Mouse (Mus musculus) forebrain, embryonic 15.5 days (tissue): ENCODE results near the gene Ap2a2. TPM values are rescaled to one million over a fixed set of nuclear protein-coding genes. Genes with fewer than 3 reads are reported as not detected.
A peak's percentile ranks its signal among the peaks of the same experiment; 100 is the strongest.
"Not testable (repeated sequence)": the region's sequence is repeated elsewhere in the genome, so short reads cannot be mapped to it uniquely, and the experiment has no call there.

Source experiments
- ATAC-seq: fragments of 200-750 bp; cut with Nextera tagmentation; replicated peaks from 2 replicates; pipeline ENCODE4 v1.8.0; 2017; ENCODE audit warnings: mild to moderate bottlenecking, moderate TSS enrichment, moderate library complexity
- H3K27ac ChIP-seq: fragments of 300-500 bp; sonication (generic); replicated peaks from 2 replicates; pipeline ENCODE4 v1.5.1; 2015; ENCODE audit warnings: mild to moderate bottlenecking, inconsistent platforms
- H3K27me3 ChIP-seq: fragments of 300-500 bp; sonication (generic); 2 replicates; pipeline ENCODE4 v1.6.1; 2015; ENCODE audit warnings: inconsistent platforms
- H3K36me3 ChIP-seq: fragments of 300-500 bp; sonication (generic); 2 replicates; pipeline ENCODE4 v1.6.1; 2015; ENCODE audit warnings: mild to moderate bottlenecking, inconsistent platforms
- H3K4me1 ChIP-seq: fragments of 300-500 bp; sonication (generic); 2 replicates; pipeline ENCODE4 v1.6.1; 2015; ENCODE audit warnings: inconsistent platforms
- H3K4me2 ChIP-seq: fragments of 300-500 bp; sonication (generic); replicated peaks from 2 replicates; pipeline ENCODE4 v1.6.1; 2015; ENCODE audit warnings: mild to moderate bottlenecking, inconsistent platforms
- H3K4me3 ChIP-seq: fragments of 300-500 bp; sonication (generic); 2 replicates; pipeline ENCODE4 v1.5.1; 2015; ENCODE audit warnings: mild to moderate bottlenecking, inconsistent platforms
- H3K9ac ChIP-seq: fragments of 300-500 bp; sonication (generic); replicated peaks from 2 replicates; pipeline ENCODE4 v1.6.1; 2015; ENCODE audit warnings: mild to moderate bottlenecking, inconsistent platforms
- H3K9me3 ChIP-seq: fragments of 300-500 bp; sonication (generic); 2 replicates; pipeline ENCODE4 v1.6.1; 2016; ENCODE audit warnings: inconsistent platforms
- WGBS: fragments of 180-500 bp; shearing (Covaris S2); methylation state at CpG from one replicate; pipeline ENCODE4 v1.1.7; 2015; ENCODE audit warnings: mixed read lengths; 5-methylcytosine and 5-hydroxymethylcytosine counted together
- polyA plus RNA-seq: library from polyadenylated mRNA; unstranded; fragments of >200 nt; fragmentation: Nextera tagmentation; extraction: Ambion mirVana; gene quantifications from 2 replicates; pipeline ENCODE4 v1.2.1, GENCODE M21; 2015

Ap2a2 gene
- polyA plus RNA-seq, 1 experiment from 2014 or later, result 110 TPM

DNA sequence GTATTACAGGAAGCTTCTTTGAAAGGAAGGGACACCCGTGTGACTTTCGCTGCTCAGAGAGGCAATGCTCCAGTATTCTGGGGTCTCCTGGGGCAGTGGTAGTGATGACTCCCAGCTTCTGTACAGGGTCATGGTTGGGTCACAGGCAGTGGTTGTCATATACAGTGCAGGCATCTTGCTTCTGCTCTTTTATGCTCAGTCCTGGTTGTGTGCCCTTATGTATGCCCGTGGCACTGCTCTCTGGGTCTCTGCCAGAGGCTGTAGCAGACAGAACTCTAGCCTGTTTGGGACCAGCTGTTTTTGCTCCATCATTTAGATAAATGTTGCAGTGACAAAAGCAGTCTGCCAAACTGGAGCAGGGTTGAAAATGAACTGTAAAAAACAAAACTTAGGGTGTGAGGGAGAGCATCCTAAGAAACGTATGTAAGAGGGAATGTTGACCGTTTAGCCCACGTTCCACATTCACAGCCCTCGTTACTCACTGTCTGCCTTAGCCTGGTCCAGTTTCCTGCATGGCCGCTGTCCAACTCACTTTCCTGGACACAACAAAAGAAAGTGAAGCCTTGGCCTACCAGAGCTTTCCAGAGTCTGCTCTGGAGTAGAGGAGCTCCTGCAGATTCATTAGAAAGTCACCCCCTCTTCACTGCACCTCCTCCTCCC is 49.9 kb downstream of the Ap2a2 start:
- 77% methylated on average over 8 of the region's 8 CpGs for WGBS
- Histone ChIP-seq H3K4me3 (no peak overlapping the region), H3K4me2 (no peak overlapping the region), H3K27ac (no peak overlapping the region), H3K9me3 (no peaks in the 10 kb centered on the region), H3K36me3 (peaks cover 62% of the 10 kb centered on the region), H3K27me3 (no peaks in the 10 kb centered on the region), H3K9ac (no peak overlapping the region), H3K4me1 (no peaks in the 10 kb centered on the region)
- ATAC-seq, result no peak

- no peak overlapping the region for H3K27ac ChIP-seq
- peaks cover 58% of the 10 kb centered on the region for H3K36me3 ChIP-seq
- WGBS, result 92% methylated on average over 18 of the region's 18 CpGs
- H3K9me3 ChIP-seq, result no peaks in the 10 kb centered on the region
- H3K9ac ChIP-seq, result no peak overlapping the region
- no peak for ATAC-seq
- no peak overlapping the region for H3K4me3 ChIP-seq
- no peaks in the 10 kb centered on the region for H3K27me3 ChIP-seq
- no peak overlapping the region for H3K4me2 ChIP-seq
- H3K4me1 ChIP-seq, result no peaks in the 10 kb centered on the region
These were observed 50.4 kb downstream of the Ap2a2 start for GRCm38 (mm10) chr7:141612371-141612760.

DNA sequence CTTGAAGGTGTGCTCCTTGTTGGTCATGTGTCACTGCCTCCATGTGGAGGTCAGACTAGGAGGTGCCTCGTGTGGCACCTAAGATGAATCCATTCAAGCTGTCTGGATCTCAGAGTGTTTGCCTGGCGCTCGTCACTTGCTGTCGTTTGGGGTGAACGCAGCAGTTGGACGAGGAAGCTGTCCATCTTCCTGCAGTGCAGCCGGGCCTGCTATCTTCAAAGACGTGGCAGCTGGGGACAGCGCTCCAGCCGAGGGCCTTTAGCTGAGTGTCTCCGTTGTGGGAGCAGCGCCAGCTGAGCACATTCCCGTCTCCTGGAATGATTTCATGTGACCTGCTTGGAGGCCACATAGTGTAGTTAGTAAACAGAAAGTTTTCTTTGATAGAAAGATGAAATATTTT is 50.8 kb downstream of the Ap2a2 start:
- Histone ChIP-seq H3K36me3 (peaks cover 57% of the 10 kb centered on the region), H3K4me2 (no peak overlapping the region), H3K9me3 (no peaks in the 10 kb centered on the region), H3K4me3 (no peak overlapping the region), H3K4me1 (no peaks in the 10 kb centered on the region), H3K9ac (no peak overlapping the region), H3K27me3 (no peaks in the 10 kb centered on the region), H3K27ac (no peak overlapping the region)
- no peak for ATAC-seq
- 78% methylated on average over 13 of the region's 13 CpGs for WGBS

DNA sequence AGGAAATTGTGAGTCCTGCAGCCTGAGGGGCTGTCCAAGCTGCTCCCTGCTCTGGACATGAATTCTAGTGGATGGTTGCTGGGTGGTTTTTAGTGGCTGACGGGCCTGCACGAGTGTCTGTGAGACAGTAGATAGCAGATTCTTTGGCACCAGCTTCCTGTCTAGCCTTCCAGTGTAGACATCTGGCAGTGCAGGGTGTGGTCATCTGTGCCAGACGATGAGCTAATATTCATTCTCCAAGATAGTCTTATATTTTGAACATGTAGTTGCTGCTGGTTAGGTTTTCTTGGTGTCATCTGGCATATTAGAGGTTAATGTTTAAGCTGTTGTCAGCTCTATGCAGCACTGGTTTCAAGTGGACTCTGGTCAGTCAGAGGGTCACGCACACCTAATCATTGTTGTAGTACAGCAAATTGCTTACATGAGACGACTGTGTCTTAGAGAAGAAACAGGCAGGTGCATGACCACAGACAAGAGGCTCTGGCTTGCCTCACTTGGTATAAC is 52.4 kb downstream of the Ap2a2 start:
- no peak overlapping the region for H3K4me2 ChIP-seq
- no peaks in the 10 kb centered on the region for H3K27me3 ChIP-seq
- no peaks in the 10 kb centered on the region for H3K4me1 ChIP-seq
- H3K4me3 ChIP-seq, result no peak overlapping the region
- H3K9me3 ChIP-seq, result no peaks in the 10 kb centered on the region
- peaks cover 68% of the 10 kb centered on the region for H3K36me3 ChIP-seq
- no peak for ATAC-seq
- no peak overlapping the region for H3K27ac ChIP-seq
- H3K9ac ChIP-seq, result no peak overlapping the region
- 88% methylated on average over 5 of the region's 5 CpGs for WGBS

- no peak for ATAC-seq
- no peak overlapping the region for H3K4me2 ChIP-seq
- H3K9me3 ChIP-seq, result no peaks in the 10 kb centered on the region
- H3K4me1 ChIP-seq, result no peaks in the 10 kb centered on the region
- no peaks in the 10 kb centered on the region for H3K27me3 ChIP-seq
- no peak overlapping the region for H3K9ac ChIP-seq
- H3K27ac ChIP-seq, result no peak overlapping the region
- peaks cover 82% of the 10 kb centered on the region for H3K36me3 ChIP-seq
- 83% methylated on average over 2 of the region's 2 CpGs for whole genome bisulfite sequencing
- H3K4me3 ChIP-seq, result no peak overlapping the region
These were observed 62.2 kb downstream of the Ap2a2 start for GRCm38 (mm10) chr7:141624214-141624613.

GRCm38 (mm10) chr7:141625120-141625810 is 63.3 kb downstream of the Ap2a2 start:
- Histone ChIP-seq H3K4me1 (no peaks in the 10 kb centered on the region), H3K9me3 (no peaks in the 10 kb centered on the region), H3K27ac (no peak overlapping the region), H3K9ac (no peak overlapping the region), H3K4me3 (no peak overlapping the region), H3K36me3 (peaks cover 85% of the 10 kb centered on the region), H3K4me2 (no peak overlapping the region), H3K27me3 (no peaks in the 10 kb centered on the region)
- 91% methylated on average over 6 of the region's 6 CpGs for WGBS
- ATAC-seq, result no peak

- no peaks in the 10 kb centered on the region for H3K4me1 ChIP-seq
- no peak for ATAC-seq
- peaks cover 83% of the 10 kb centered on the region for H3K36me3 ChIP-seq
- no peak overlapping the region for H3K4me3 ChIP-seq
- no peaks in the 10 kb centered on the region for H3K27me3 ChIP-seq
- 93% methylated on average over 2 of the region's 2 CpGs for WGBS
- H3K4me2 ChIP-seq, result no peak overlapping the region
- no peaks in the 10 kb centered on the region for H3K9me3 ChIP-seq
- H3K27ac ChIP-seq, result no peak overlapping the region
- H3K9ac ChIP-seq, result no peak overlapping the region
These were observed 66.0 kb downstream of the Ap2a2 start for GRCm38 (mm10) chr7:141628018-141628417.

- Histone ChIP-seq H3K27ac (no peak overlapping the region), H3K36me3 (peaks cover 79% of the 10 kb centered on the region), H3K27me3 (no peaks in the 10 kb centered on the region), H3K4me2 (no peak overlapping the region), H3K9me3 (no peaks in the 10 kb centered on the region), H3K9ac (no peak overlapping the region), H3K4me3 (no peak overlapping the region), H3K4me1 (no peaks in the 10 kb centered on the region)
- ATAC-seq, result no peak
- WGBS, result 97% methylated on average over 3 of the region's 3 CpGs
These were observed 67.3 kb downstream of the Ap2a2 start for GRCm38 (mm10) chr7:141629241-141629640.

GRCm38 (mm10) chr7:141638077-141638476 is 76.1 kb downstream of the Ap2a2 start:
- peak; percentile 36 for ATAC-seq
- WGBS, result 100% methylated on average over 3 of the region's 3 CpGs
- H3K9me3 ChIP-seq, H3K36me3 ChIP-seq, H3K4me3 ChIP-seq, H3K4me2 ChIP-seq, H3K27ac ChIP-seq, H3K4me1 ChIP-seq, H3K27me3 ChIP-seq, H3K9ac ChIP-seq: not testable (repeated sequence)

DNA sequence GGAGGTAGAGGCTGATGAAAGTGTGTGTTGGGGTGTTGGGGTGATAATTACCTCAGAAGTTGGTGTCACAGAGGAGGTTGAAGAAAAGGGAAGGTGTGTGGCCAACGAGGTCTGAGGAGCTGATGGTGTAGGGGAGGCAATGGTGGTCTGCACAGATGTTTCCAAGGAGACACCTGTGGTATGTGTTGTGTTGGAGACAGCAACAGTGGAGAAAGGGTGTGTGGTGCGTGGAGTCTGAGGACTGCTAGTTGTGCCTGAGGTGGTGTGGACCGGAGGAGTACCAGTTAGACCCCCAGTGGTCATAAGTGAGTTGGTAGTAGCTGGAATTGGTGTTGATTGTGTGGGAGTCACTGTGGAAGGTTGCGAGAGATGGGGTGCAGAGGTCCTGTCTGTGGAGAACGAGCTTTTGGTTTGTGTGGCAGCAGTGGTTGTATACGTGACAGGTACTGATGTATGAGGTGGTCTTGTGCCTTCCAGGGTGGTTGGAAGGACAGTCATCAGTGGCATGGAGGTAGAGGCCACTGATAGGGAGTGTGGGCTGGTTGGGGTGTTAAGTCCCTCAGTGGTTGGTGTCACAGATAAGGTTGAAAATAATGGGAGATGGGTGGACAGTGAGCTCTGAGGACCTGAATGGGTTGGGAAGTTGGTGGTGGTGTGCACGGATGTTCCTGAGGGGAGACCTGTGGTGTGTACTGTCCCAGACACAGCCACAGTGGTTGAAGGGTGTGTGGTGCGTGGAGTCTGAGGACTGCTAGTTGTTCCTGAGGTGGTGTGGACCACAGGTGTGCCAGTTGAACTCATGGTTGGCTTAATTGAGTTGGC is 76.8 kb downstream of the Ap2a2 start:
- H3K4me1 ChIP-seq, H3K27ac ChIP-seq, H3K9ac ChIP-seq, H3K4me2 ChIP-seq, H3K27me3 ChIP-seq, H3K36me3 ChIP-seq, H3K9me3 ChIP-seq, H3K4me3 ChIP-seq: not testable (repeated sequence)
- 92% methylated on average over 6 of the region's 8 CpGs for WGBS
- ATAC-seq, result peak; percentile 69

- not testable (repeated sequence) for H3K9me3 ChIP-seq, H3K36me3 ChIP-seq, H3K9ac ChIP-seq, H3K27ac ChIP-seq, H3K4me3 ChIP-seq, H3K4me1 ChIP-seq, H3K4me2 ChIP-seq, H3K27me3 ChIP-seq
- ATAC-seq, result peak; percentile 53
- 85% methylated on average over 5 of the region's 5 CpGs for WGBS
These were observed 77.4 kb downstream of the Ap2a2 start for GRCm38 (mm10) chr7:141639335-141639890.

- no peaks in the 10 kb centered on the region for H3K27me3 ChIP-seq
- no peak for ATAC-seq
- H3K4me3 ChIP-seq, result no peak overlapping the region
- no peaks in the 10 kb centered on the region for H3K9me3 ChIP-seq
- no peak overlapping the region for H3K9ac ChIP-seq
- no peaks in the 10 kb centered on the region for H3K36me3 ChIP-seq
- H3K27ac ChIP-seq, result no peak overlapping the region
- no peak overlapping the region for H3K4me2 ChIP-seq
- WGBS, result 100% methylated on average over 1 of the region's 1 CpGs
- no peaks in the 10 kb centered on the region for H3K4me1 ChIP-seq
These were observed 80.4 kb downstream of the Ap2a2 start for GRCm38 (mm10) chr7:141642375-141642774.
